Mouse (Mus musculus): ENCODE results near the gene Mme. TPM values are rescaled to one million over a fixed set of nuclear protein-coding genes. Genes with fewer than 3 reads are reported as not detected.

Gene Mme
- total RNA-seq, 4 experiments from 2014 or later = 8.4 to 42.9 (median 28.9) TPM

DNA sequence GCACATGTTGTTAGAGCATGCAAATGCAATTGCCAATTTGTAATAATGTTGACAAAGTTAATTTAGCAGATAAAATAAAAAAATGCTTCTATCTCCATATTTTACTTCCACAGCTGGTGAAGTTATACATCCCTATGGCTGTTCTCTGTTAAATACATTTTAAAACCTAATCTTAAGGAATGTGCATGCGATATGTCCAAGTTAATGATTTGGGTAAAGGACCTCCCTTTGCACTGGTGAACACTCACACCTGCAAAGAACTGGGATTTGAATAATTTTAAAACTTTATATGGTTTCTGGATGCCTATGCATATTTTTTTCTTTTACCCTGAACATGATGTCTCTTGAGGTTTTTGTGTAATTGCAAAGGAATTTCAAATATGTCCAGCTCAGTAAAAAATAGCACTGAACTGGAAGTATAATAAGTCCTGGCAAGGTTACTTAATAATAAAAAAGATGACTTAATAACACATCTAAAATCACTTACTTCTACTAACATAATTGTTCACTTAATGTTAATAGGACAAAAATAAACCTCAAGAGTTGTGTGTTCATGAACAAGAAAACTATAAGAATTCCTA lies 110.4 kb downstream of the Mme start:
- DNase-seq = no peak

DNA sequence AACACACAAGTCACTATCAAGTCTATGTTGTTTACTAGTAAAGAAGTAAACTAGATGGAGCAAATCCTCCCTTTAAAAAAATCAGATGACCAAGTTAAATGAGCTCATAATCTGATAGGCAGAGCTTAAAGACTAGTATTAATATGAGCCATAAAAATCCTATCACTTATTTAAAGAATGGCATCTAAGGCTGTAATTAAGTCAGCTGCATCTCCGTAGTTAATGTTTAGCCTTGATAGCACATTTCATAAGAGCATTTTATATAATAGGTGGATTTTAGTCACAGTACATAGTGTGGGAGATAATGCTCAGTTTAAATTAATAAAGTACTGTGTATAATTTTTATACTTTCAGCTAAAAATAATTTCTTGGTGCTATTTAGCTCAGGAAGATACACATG lies 118.2 kb downstream of the Mme start:
- no peak for DNase-seq

DNA sequence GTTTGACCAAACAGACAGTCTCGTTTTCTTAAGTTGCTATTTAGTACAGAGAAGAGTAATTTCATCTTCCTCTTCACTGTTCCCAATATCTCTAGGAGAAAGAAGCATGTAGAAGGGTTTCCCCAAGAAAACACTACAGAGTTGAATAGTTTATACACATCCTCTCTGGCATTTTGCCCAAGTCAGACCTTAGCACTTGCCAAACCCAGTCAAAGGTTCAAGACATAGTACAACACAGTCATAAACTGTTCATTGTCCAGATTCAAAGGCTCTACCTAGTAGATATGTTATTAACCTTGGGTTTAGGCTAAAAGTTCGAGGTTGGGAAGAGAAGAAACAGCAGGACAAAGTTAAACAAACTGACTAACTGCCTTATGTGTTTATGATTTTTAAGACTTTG lies 143.7 kb downstream of the Mme start:
- DNase-seq = no peak

DNA sequence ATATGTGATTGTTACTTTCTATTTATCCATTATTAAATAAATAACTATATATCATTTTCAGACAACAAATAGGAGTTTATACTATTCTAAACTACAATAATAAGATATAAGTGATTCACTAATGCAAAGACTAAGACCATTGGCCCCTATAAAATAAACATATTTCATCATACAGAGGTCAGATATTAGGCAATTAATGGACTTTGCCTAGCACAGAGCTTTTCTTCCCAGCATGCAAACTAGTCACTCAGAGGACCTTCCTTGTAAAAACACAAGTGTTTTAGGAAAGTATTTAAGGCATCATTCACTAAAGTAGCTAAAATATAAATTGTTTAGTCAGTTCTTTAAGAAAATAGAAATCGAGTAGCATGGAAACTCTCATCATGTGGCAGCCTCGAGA lies 149.4 kb downstream of the Mme start:
- DNase-seq = no peak

DNA sequence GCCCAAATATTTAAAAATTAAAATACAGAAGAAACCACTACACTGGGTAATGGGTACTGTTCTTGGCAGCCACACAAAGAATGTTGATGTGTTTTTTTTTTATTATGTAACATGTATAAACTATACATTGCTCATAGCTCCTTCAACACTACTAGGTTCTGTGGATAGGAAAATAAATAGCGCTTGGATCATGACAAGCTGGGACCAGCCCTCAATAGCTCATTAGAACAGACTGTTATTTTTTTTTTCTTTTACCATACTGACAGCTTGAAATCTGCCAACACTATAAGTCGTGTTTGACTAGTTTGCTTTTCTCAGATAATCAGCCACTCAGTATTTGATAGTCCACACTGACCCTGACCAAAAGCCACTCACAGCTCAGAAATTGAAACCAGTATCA lies 150.0 kb downstream of the Mme start:
- no peak for DNase-seq

DNA sequence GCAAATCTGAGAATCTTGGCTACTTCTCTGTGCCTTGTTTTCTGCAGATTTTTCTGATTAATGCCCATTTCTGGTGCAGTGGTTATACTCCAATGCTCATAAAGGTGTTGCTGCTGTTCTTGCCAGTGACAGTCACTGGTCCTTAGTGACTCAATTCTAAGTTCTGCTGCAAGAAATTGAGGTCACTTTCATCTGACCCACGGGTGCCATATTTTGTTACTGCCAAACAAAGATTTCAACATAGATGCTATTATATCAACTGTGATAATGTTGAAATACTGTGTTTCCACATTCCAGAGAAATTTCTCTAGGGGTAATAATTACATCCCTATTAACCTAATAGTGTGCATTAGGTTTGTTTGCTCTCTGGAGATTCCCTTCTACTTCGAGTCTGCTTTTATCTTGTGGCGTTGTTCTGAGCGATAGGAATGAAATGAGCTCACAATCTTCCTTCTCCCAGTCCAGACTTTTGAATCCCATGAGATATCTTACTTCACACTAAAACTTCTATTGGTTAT lies 153.1 kb downstream of the Mme start:
- no peak for DNase-seq

DNA sequence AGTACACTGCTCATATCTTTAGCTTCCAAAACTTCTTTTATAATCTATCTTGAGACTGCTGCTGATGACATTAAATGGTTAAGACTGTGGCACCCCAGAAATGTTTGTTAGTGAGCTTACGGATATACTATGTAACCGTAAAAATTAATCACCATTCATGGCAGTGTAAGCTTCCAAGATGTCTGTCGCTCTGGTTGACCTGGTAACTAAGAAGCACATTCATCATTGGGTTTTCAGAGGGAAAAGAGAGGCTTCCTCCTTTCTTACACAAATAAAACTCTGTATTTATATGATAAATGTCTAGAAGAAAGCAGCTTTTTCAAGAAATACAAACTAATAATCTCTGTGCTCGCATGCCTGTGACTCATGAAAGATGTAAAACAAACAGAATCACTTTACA lies 156.8 kb downstream of the Mme start:
- no peak for DNase-seq

DNA sequence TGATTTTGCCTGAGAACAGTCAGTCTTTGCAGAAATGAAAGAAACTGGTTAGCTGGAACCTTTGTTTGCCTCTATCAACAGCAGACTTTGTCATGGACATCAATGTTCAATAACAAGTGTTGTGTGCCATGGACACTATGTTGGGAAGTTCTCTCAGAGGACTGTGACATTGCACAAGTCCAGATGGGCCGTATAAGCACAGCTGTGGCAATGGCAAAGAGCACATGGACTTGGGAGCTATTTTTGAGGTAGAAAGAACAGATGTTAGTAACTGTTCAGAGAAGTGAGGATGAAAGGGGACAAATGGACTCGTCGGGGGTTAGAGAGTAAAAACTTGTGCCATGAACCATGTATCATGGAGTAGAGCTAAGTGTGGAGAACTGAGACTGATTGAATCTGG lies 165.1 kb downstream of the Mme start:
- no peak for DNase-seq

DNA sequence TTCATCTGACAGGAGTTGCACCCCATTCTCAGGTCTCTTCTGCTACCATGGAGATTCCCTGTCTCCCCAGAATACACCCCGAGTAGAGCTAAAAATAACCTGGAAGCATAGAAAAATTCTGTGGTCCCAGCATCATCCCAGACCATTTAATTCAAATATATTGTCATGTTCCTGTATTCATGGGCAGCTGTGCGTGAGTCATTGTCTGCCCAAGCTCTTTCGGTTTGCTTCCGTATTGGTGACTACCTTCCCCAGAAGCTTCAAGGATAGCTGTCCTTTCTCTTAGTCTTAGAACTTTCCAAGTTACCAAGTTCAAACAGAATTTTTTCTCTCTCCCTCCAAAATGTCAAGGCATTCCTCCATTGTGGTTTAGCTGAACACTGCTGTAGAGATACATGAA lies 169.7 kb downstream of the Mme start:
- no peak for DNase-seq

DNA sequence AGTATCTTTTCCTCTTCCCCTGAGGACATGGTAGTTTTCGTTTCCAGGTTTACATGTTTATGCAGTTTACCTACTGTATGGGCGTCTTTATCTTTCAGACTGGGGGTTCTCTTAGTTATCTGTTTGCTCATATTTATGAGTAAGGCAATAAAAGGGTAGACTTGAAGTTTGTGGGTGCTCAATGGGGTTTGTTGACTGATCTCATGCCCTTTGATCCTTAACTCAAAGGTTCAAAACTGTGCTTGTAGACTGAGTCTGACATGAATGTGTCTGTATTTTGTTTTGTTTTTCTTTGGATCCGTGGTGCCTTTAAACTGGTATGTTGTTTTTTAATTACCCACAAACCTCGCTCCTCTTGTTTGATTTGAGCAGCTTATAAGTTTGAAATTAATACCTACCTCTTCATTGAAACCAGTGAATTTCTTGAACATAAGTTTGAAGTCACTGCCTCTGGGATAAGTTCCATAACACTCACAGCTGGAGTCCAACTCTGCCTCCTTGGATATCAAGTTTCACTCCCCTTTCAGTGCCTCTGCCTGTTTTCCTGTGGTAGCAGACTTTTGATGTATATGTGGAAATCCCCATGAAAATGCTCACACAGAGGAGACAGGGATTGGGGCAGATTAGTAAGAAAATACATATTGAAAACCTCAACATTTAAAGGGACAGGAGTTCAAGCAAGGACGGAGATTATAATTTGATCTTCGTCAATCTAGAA lies 171.0 kb downstream of the Mme start:
- DNase-seq = no peak

DNA sequence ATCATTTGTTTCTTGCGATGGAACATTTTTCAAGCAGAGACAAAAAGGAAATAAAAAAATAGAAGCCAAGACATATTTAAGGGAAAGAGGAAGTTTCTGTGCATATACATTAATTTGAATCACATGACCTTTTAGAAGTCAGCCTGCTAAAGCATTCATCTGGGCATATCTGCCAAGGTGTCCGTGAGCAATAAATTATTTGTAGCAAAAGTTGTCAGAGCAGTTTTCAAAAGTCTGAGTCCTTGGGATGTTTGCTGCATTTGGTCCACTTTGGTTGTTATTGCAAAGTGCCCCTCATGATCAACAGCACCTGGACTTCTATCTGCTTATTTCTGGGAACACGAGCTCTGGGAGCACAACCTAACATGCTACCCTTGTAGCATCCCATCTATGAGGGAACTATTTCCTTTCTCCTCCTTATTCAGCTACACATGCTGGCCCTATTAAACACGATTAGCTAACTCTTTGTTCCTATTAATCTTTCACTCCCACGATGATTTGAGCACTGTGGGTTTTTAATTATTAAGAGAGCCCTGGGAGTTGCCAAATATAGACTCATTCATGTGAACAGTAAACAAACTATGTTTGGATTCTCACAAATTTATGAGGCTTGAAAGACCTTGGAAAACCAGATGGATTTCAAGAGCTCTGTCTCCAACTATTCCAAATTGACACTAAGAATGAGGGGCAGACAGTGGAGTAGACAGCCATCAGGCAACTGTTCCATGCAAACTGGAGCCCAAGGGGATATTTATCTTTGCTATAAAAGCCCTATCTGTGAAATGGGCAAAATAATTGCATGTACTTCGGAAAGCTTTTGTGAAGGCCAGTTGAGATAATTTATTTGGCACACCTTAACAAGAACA lies 171.9 kb downstream of the Mme start:
- DNase-seq = no peak

DNA sequence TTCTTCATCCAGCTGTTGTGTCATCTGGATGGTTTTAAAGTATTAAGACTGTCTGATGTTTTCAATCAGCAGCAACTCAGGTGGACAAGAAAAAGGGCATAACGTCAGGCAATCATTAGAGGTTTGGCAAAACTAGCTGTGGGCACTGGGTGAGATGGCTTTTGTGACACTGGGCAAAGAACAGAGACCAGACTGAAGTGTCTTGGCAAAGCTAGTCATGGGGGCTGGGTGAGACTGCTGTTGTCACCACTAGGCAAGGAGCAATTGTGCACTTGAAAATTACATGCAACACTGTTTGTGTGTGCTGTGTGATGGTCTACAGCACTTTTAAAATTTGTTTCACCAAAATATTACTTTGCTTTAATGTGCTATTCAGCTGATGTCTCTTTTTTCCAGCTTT lies 175.9 kb downstream of the Mme start:
- DNase-seq = no peak

DNA sequence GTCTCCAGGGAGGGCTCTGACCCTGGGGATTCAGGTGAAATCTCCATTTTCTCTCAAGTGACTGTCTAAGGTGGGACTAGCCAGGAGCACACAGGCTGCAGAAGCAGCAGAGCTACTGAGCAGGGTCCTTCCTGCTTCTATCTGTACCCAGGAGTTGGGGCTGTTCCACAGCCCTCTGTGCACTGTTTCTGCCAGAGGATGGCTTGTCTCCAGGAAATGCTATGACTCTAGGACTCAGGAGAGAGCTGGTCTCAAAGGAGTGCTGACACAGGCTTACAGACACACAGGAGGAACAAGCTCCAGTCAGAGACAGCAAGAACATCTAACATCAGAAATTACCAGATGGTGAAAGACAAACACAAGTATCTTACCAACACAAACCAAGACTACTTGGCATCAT lies 176.4 kb downstream of the Mme start:
- DNase-seq = no peak

DNA sequence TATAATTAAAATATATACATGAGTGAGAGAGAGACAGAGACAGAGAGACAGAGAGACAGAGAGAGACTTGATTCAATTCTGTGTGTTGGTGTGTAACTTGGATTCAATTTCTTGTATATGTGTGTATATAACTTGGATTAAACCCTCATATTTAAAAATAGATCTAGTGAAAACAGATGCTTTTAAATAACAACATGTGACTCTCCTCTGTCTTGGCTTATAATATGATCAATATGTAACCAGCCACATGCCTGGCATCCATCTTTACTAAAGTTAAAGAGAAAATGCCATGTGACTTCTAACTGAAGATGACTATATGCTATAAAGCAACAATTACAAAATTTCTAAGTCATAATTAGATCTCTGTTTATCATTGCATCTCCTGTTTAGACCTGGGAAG lies 182.2 kb downstream of the Mme start:
- no peak for DNase-seq

Other genes with a start within 250 kb of the Mme start
- not detected for gene Gm34302, start 242.3 kb downstream of the Mme start, total RNA-seq (2022)

Measured in adrenal gland, adult 8-10 months (tissue).